Mouse (Mus musculus): Measurements from ENCODE around the gene Slc52a3.
A peak's percentile ranks its signal among the peaks of the same experiment; 100 is the strongest.

Slc52a3 gene

GRCm38 (mm10) chr2:151996229-151997189 is at the start of gene Slc52a3:
Gene Slc52a3 (plus strand): TSS chr2:151996511.
- DNase-seq (ENCODE audit: low spot score) = peak; percentile 91

- DNase-seq (ENCODE audit: low spot score) = no peak
Measured at GRCm38 (mm10) chr2:151947617-151948016, 48.7 kb upstream of the Slc52a3 start.

- no peak for DNase-seq (ENCODE audit: low spot score)
Measured at GRCm38 (mm10) chr2:151948311-151948710, 48.0 kb upstream of the Slc52a3 start.

GRCm38 (mm10) chr2:151949082-151949774 is 47.1 kb upstream of the Slc52a3 start:
- no peak for DNase-seq (ENCODE audit: low spot score)

GRCm38 (mm10) chr2:151953665-151954064 is 42.6 kb upstream of the Slc52a3 start:
- DNase-seq (ENCODE audit: low spot score) = no peak

- no peak for DNase-seq (ENCODE audit: low spot score)
Measured at GRCm38 (mm10) chr2:151956500-151957137, 39.7 kb upstream of the Slc52a3 start.

- no peak for DNase-seq (ENCODE audit: low spot score)
Measured at GRCm38 (mm10) chr2:151959274-151959673, 37.0 kb upstream of the Slc52a3 start.

GRCm38 (mm10) chr2:151961284-151962196 is 34.8 kb upstream of the Slc52a3 start:
- DNase-seq (ENCODE audit: low spot score) = no peak

- no peak for DNase-seq (ENCODE audit: low spot score)
Measured at GRCm38 (mm10) chr2:151962474-151962873, 33.8 kb upstream of the Slc52a3 start.

- DNase-seq (ENCODE audit: low spot score) = no peak
Measured at GRCm38 (mm10) chr2:151963319-151963718, 33.0 kb upstream of the Slc52a3 start.

GRCm38 (mm10) chr2:151964052-151964451 is 32.3 kb upstream of the Slc52a3 start:
- DNase-seq (ENCODE audit: low spot score) = peak; percentile 61

GRCm38 (mm10) chr2:151967176-151967750 is 29.0 kb upstream of the Slc52a3 start:
- peak; percentile 78 for DNase-seq (ENCODE audit: low spot score)

- DNase-seq (ENCODE audit: low spot score) = no peak
Measured at GRCm38 (mm10) chr2:151967792-151968191, 28.5 kb upstream of the Slc52a3 start.

GRCm38 (mm10) chr2:151968451-151968850 is 27.9 kb upstream of the Slc52a3 start:
- DNase-seq (ENCODE audit: low spot score) = no peak

- DNase-seq (ENCODE audit: low spot score) = no peak
Measured at GRCm38 (mm10) chr2:151968986-151969385, 27.3 kb upstream of the Slc52a3 start.

- no peak for DNase-seq (ENCODE audit: low spot score)
Measured at GRCm38 (mm10) chr2:151969396-151969795, 26.9 kb upstream of the Slc52a3 start.

- DNase-seq (ENCODE audit: low spot score) = peak; percentile 90
Measured at GRCm38 (mm10) chr2:151970191-151971172, 25.8 kb upstream of the Slc52a3 start.

GRCm38 (mm10) chr2:151971748-151972147 is 24.6 kb upstream of the Slc52a3 start:
- no peak for DNase-seq (ENCODE audit: low spot score)

GRCm38 (mm10) chr2:151972880-151973594 is 23.3 kb upstream of the Slc52a3 start:
- peak; percentile 82 for DNase-seq (ENCODE audit: low spot score)

Data from retina, embryonic 14.5 days (tissue).